Mouse (Mus musculus) bone marrow macrophage, adult 2 months (primary cell): ENCODE measurements around the gene Trib3.

Experiments used
- CTCF ChIP-seq: IDR thresholded peaks from 2 replicates; pipeline ENCODE4 v1.5.1; 2012; ENCODE audit warnings: low read depth, mild to moderate bottlenecking, low read length, moderate library complexity
- POLR2A ChIP-seq: IDR thresholded peaks from 2 replicates; pipeline ENCODE4 v1.6.1; 2012; ENCODE audit warnings: mild to moderate bottlenecking, low read depth, low read length, borderline replicate concordance

GRCm38 (mm10) chr2:152344909-152345308 lies 1.1 kb upstream of the Trib3 start:
- no peak for TF ChIP-seq CTCF
- TF ChIP-seq POLR2A: no peak
